Mouse (Mus musculus) gastrocnemius, postnatal 25 days (tissue): Measurements from ENCODE around the gene Cspg5. TPM values are rescaled to one million over a fixed set of nuclear protein-coding genes. Genes with fewer than 3 reads are reported as not detected.
A peak's percentile ranks its signal among the peaks of the same experiment; 100 is the strongest.

Experiments used
- DNase-seq: peaks from one replicate; pipeline ENCODE4 v3.0.0; 2022
- long read RNA-seq, 2 experiments: library from polyadenylated mRNA; stranded (forward); transcript quantifications; one replicate each; pipeline ENCODE4 v2.0.0; 2021
- total RNA-seq, 2 experiments: library from RNA; stranded (reverse); gene quantifications; 1 replicate in 1 of 2; 2 replicates in 1 of 2; pipeline ENCODE4 v1.2.3; 2021

Cspg5 gene
- total RNA-seq, result under 1 TPM; 0.19 to 0.31 TPM
- long read RNA-seq, experiment 1, result 0 reads
- long read RNA-seq, experiment 2, result 0 reads

GRCm38 (mm10) chr9:110243221-110243833 lies at the start of gene Cspg5:
TSS of gene Cspg5 (plus strand) at chr9:110243783.
- DNase-seq, result no peak

- no peak for DNase-seq
These were observed 43.7 kb upstream of the Cspg5 start for GRCm38 (mm10) chr9:110199870-110200269.

GRCm38 (mm10) chr9:110205526-110206404 lies 37.8 kb upstream of the Cspg5 start:
- no peak for DNase-seq

- DNase-seq, result no peak
These were observed 37.1 kb upstream of the Cspg5 start for GRCm38 (mm10) chr9:110206437-110206836.

GRCm38 (mm10) chr9:110208265-110208664 lies 35.3 kb upstream of the Cspg5 start:
- no peak for DNase-seq

- DNase-seq, result no peak
These were observed 34.6 kb upstream of the Cspg5 start for GRCm38 (mm10) chr9:110208967-110209366.

GRCm38 (mm10) chr9:110224273-110224672 lies 19.3 kb upstream of the Cspg5 start:
- DNase-seq, result no peak

GRCm38 (mm10) chr9:110226191-110226590 lies 17.4 kb upstream of the Cspg5 start:
- no peak for DNase-seq

GRCm38 (mm10) chr9:110228671-110229070 lies 14.9 kb upstream of the Cspg5 start:
- no peak for DNase-seq

- no peak for DNase-seq
These were observed 14.5 kb upstream of the Cspg5 start for GRCm38 (mm10) chr9:110229112-110229511.

GRCm38 (mm10) chr9:110229566-110230248 lies 13.9 kb upstream of the Cspg5 start:
- DNase-seq, result no peak

GRCm38 (mm10) chr9:110230395-110231071 lies 13.1 kb upstream of the Cspg5 start:
- DNase-seq, result no peak

- DNase-seq, result no peak
These were observed 8.6 kb upstream of the Cspg5 start for GRCm38 (mm10) chr9:110234962-110235361.

- no peak for DNase-seq
These were observed 945 bp downstream of the Cspg5 start for GRCm38 (mm10) chr9:110244567-110244888.

- peak; percentile 16 for DNase-seq
These were observed 1.5 kb downstream of the Cspg5 start for GRCm38 (mm10) chr9:110244889-110245589.

- peak; percentile 15 for DNase-seq
These were observed 2.2 kb downstream of the Cspg5 start for GRCm38 (mm10) chr9:110245590-110246320.

GRCm38 (mm10) chr9:110246321-110246640 lies 2.7 kb downstream of the Cspg5 start:
- DNase-seq, result no peak

- no peak for DNase-seq
These were observed 3.5 kb downstream of the Cspg5 start for GRCm38 (mm10) chr9:110247049-110247448.

- no peak for DNase-seq
These were observed 5.3 kb downstream of the Cspg5 start for GRCm38 (mm10) chr9:110248861-110249260.

- DNase-seq, result no peak
These were observed 6.4 kb downstream of the Cspg5 start for GRCm38 (mm10) chr9:110249823-110250543.

- no peak for DNase-seq
These were observed 7.2 kb downstream of the Cspg5 start for GRCm38 (mm10) chr9:110250776-110251175.
